Mouse (Mus musculus): ENCODE results near the gene Ctsk. TPM values are rescaled to one million over a fixed set of nuclear protein-coding genes. Genes with fewer than 3 reads are reported as not detected.

Gene Ctsk
- total and polyA plus RNA-seq, 3 experiments = 0.08 to 0.10 TPM; not detected in 1

GRCm38 (mm10) chr3:95502312-95502711, 3.3 kb downstream of the Ctsk start:
- Histone ChIP-seq H3K27me3 (ENCODE audit: control insufficient read depth in 1 of 2, insufficient read depth in 2 of 2, low read length in 2 of 2) (no peaks in the 10 kb centered on the region; a peak in 1 of 4 replicates), H3K27ac (ENCODE audit: control insufficient read depth, low read depth, low read length) (no peak overlapping the region), H3K36me3 (ENCODE audit: control insufficient read depth in 1 of 2, insufficient read depth in 2 of 2, low read length in 2 of 2) (no peaks in the 10 kb centered on the region), H3K9me3 (replicated peaks; ENCODE audit: insufficient read depth, low read length) (no peaks in the 10 kb centered on the region), H3K9ac (ENCODE audit: control insufficient read depth, low read depth, low read length, poor library complexity, severe bottlenecking) (no peak overlapping the region), H3K4me1 (ENCODE audit: control insufficient read depth in 1 of 2, insufficient read depth in 2 of 2, low read length in 2 of 2) (no peaks in the 10 kb centered on the region), H3K4me3 (ENCODE audit: control insufficient read depth in 1 of 2, insufficient read depth in 1 of 2, low read depth in 2 of 2, low read length in 2 of 2) (no peak overlapping the region), H3K79me2 (ENCODE audit: control insufficient read depth, insufficient read depth, low read length, poor library complexity) (no peaks in the 10 kb centered on the region)
- no peak for DNase-seq (ENCODE audit: low read depth, low spot score)
- TF ChIP-seq MYC (IDR thresholded peaks at IDR 0.05; ENCODE audit: low read depth, low read length) = no peak
- no peak for TF ChIP-seq JUND (IDR thresholded peaks at IDR 0.05; ENCODE audit: low read depth, low read length)
- no peak for TF ChIP-seq USF1 (IDR thresholded peaks at IDR 0.05; ENCODE audit: low read depth, low read length)
- TF ChIP-seq POLR2AphosphoS5 (IDR thresholded peaks at IDR 0.05; ENCODE audit: borderline replicate concordance, low read depth, low read length) = no peak
- TF ChIP-seq KAT2A (conservative IDR thresholded peaks at IDR 0.05; ENCODE audit: low read depth, low read length) = no peak
- TF ChIP-seq RAD21 (IDR thresholded peaks at IDR 0.05; ENCODE audit: low read depth, low read length) = no peak
- TF ChIP-seq NRF1 (IDR thresholded peaks at IDR 0.05; ENCODE audit: insufficient read depth, low read depth, low read length, poor library complexity, severe bottlenecking) = no peak
- no peak for TF ChIP-seq GATA1 (IDR thresholded peaks at IDR 0.05; ENCODE audit: low read depth, low read length)
- no peak for TF ChIP-seq CHD1 (IDR thresholded peaks at IDR 0.05; ENCODE audit: low read depth, low read length)
- no peak for TF ChIP-seq EP300 (IDR thresholded peaks at IDR 0.05; ENCODE audit: low read depth in 1 of 2, low read length in 2 of 2)
- TF ChIP-seq MAZ (IDR thresholded peaks at IDR 0.05; ENCODE audit: low read depth, low read length) = no peak

- no peak overlapping the region for H3K9ac ChIP-seq (ENCODE audit: control insufficient read depth, low read depth, low read length, poor library complexity, severe bottlenecking)
- peaks cover 0 to 11% of the 10 kb centered on the region in 2 experiments; a peak in 2 of 4 replicates for H3K36me3 ChIP-seq (ENCODE audit: control insufficient read depth in 1 of 2, insufficient read depth in 2 of 2, low read length in 2 of 2)
- DNase-seq (ENCODE audit: low read depth, low spot score) = no peak
- no peaks in the 10 kb centered on the region for H3K9me3 ChIP-seq (replicated peaks; ENCODE audit: insufficient read depth, low read length)
- no peak overlapping the region for H3K27ac ChIP-seq (ENCODE audit: control insufficient read depth, low read depth, low read length)
- no peaks in the 10 kb centered on the region for H3K79me2 ChIP-seq (ENCODE audit: control insufficient read depth, insufficient read depth, low read length, poor library complexity)
- no peak overlapping the region for H3K4me3 ChIP-seq (ENCODE audit: control insufficient read depth in 1 of 2, insufficient read depth in 1 of 2, low read depth in 2 of 2, low read length in 2 of 2)
- peaks cover 10 to 13% of the 10 kb centered on the region in 2 experiments for H3K4me1 ChIP-seq (ENCODE audit: control insufficient read depth in 1 of 2, insufficient read depth in 2 of 2, low read length in 2 of 2)
- TF ChIP-seq ZKSCAN1 (IDR thresholded peaks at IDR 0.05; ENCODE audit: low read depth, low read length) (no peak), JUND (IDR thresholded peaks at IDR 0.05; ENCODE audit: low read depth, low read length) (no peak), MEF2A (IDR thresholded peaks at IDR 0.05; ENCODE audit: extremely low read depth, insufficient replicate concordance, low read depth, low read length, poor library complexity, severe bottlenecking) (no peak), KAT2A (conservative IDR thresholded peaks at IDR 0.05; ENCODE audit: low read depth, low read length) (no peak), ZMIZ1 (IDR thresholded peaks at IDR 0.05; ENCODE audit: low read depth, low read length) (no peak), POLR2AphosphoS2 (IDR thresholded peaks at IDR 0.05; ENCODE audit: low read length) (no peak), NRF1 (IDR thresholded peaks at IDR 0.05; ENCODE audit: insufficient read depth, low read depth, low read length, poor library complexity, severe bottlenecking) (no peak), UBTF (IDR thresholded peaks at IDR 0.05; ENCODE audit: borderline replicate concordance, insufficient read depth, low read depth, low read length) (no peak), CHD1 (IDR thresholded peaks at IDR 0.05; ENCODE audit: low read depth, low read length) (no peak), GATA1 (IDR thresholded peaks at IDR 0.05; ENCODE audit: low read depth, low read length) (no peak), ZC3H11A (IDR thresholded peaks at IDR 0.05; ENCODE audit: low read depth, low read length) (no peak), MAZ (IDR thresholded peaks at IDR 0.05; ENCODE audit: low read depth, low read length) (no peak)
- H3K27me3 ChIP-seq (ENCODE audit: control insufficient read depth in 1 of 2, insufficient read depth in 2 of 2, low read length in 2 of 2) = no peaks in the 10 kb centered on the region
Measured at GRCm38 (mm10) chr3:95509348-95509747, 10.3 kb downstream of the Ctsk start.

Measured in MEL (cell line).